Mouse (Mus musculus) liver, embryonic 15.5 days (tissue): ENCODE measurements around the gene Nmnat3. TPM values are rescaled to one million over a fixed set of nuclear protein-coding genes. Genes with fewer than 3 reads are reported as not detected.
"Not testable (repeated sequence)": the region's sequence is repeated elsewhere in the genome, so short reads cannot be mapped to it uniquely, and the experiment has no call there.

Experiments
- ATAC-seq: fragments of 200-750 bp; cut with Nextera tagmentation; 2 replicates; pipeline ENCODE4 v1.8.0; 2017; ENCODE audit warnings: moderate number of reproducible peaks, mild to moderate bottlenecking, moderate library complexity; ENCODE audit not compliant: insufficient read depth
- H3K27ac ChIP-seq: fragments of 300-500 bp; sonication (generic); replicated peaks from 2 replicates; pipeline ENCODE4 v1.5.1; 2015; ENCODE audit warnings: mild to moderate bottlenecking, inconsistent platforms
- H3K27me3 ChIP-seq: fragments of 300-500 bp; sonication (generic); 2 replicates; pipeline ENCODE4 v1.6.1; 2015; ENCODE audit warnings: mild to moderate bottlenecking, inconsistent platforms
- H3K36me3 ChIP-seq: fragments of 300-500 bp; sonication (generic); replicated peaks from 2 replicates; pipeline ENCODE4 v1.6.1; 2015; ENCODE audit warnings: moderate library complexity, mild to moderate bottlenecking, inconsistent platforms
- H3K4me1 ChIP-seq: fragments of 300-500 bp; sonication (generic); replicated peaks from 2 replicates; pipeline ENCODE4 v1.6.1; 2015; ENCODE audit warnings: inconsistent platforms
- H3K4me2 ChIP-seq: fragments of 300-500 bp; sonication (generic); 2 replicates; pipeline ENCODE4 v1.6.1; 2015; ENCODE audit warnings: moderate library complexity, mild to moderate bottlenecking, inconsistent platforms
- H3K4me3 ChIP-seq: fragments of 300-500 bp; sonication (generic); replicated peaks from 2 replicates; pipeline ENCODE4 v1.5.1; 2015; ENCODE audit warnings: mild to moderate bottlenecking, inconsistent platforms
- H3K9ac ChIP-seq: fragments of 300-500 bp; sonication (generic); 2 replicates; pipeline ENCODE4 v1.6.1; 2015; ENCODE audit warnings: moderate library complexity, mild to moderate bottlenecking, inconsistent platforms
- H3K9me3 ChIP-seq: fragments of 300-500 bp; sonication (generic); replicated peaks from 2 replicates; pipeline ENCODE4 v1.6.1; 2016; ENCODE audit warnings: inconsistent platforms
- WGBS: fragments of 180-500 bp; shearing (Covaris S2); methylation state at CpG from one replicate; pipeline ENCODE4 v1.1.7; 2015; ENCODE audit warnings: mixed read lengths; ENCODE audit not compliant: insufficient replicate concordance; 5-methylcytosine and 5-hydroxymethylcytosine counted together
- polyA plus RNA-seq: library from polyadenylated mRNA; unstranded; fragments of >200 nt; fragmentation: Nextera tagmentation; extraction: Ambion mirVana; gene quantifications from 2 replicates; pipeline ENCODE4 v1.2.1, GENCODE M21; 2015

Gene Nmnat3
- 28.0 and 28.6 TPM in 2 replicates for polyA plus RNA-seq

DNA sequence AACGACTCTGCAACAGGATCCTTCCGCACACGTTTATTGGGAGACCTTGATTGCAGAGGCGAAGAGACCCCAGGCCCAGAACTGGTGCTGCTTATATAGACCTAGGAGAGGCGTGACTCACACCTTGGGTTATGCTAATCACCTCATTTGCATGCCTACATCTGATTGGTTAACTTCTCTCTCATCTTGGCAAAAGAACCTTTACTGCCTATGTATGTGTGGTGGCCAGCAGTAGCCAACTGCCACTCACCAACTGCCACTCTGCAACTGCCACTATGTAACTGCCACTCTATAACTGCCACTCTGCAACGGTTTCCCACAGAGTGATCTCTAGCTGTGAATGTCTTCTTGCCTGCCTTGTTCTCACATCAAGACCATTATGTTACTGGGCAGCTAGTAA lies at the start of gene Nmnat3:
TSS of gene Nmnat3 (plus strand) at position 301 of the 400 bp plus-strand sequence.
- not testable (repeated sequence) for H3K9me3 ChIP-seq, ATAC-seq, H3K4me1 ChIP-seq, H3K4me3 ChIP-seq, H3K36me3 ChIP-seq, H3K9ac ChIP-seq, H3K27ac ChIP-seq, H3K4me2 ChIP-seq
- peaks cover 46% of the 10 kb centered on the region for H3K27me3 ChIP-seq
- WGBS: 65% methylated on average over 6 of the region's 6 CpGs

DNA sequence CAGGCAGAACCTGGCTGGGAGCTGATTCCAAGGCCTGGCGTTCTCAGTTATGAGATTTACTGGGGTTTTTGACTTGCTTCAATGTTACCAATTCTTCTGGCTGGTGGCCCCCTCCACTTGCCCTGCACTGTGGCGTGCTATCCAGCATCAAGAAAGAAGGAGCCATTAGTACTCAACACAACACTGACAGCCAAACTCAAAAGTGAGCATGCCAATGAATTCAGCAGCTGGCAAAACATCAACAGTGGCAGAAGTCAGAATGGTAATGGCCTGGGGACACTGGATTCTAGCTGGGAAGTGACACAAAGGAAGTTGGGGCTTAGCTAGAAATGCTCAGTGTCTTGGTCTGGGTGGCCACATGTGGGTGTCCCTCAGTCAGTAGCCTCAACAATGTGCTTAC lies 43.8 kb upstream of the Nmnat3 start:
- no peak for ATAC-seq
- no peak overlapping the region for H3K27ac ChIP-seq
- H3K9ac ChIP-seq: no peak overlapping the region
- H3K27me3 ChIP-seq: no peaks in the 10 kb centered on the region
- H3K4me1 ChIP-seq: no peaks in the 10 kb centered on the region
- WGBS: 45% methylated on average over 2 of the region's 2 CpGs
- no peaks in the 10 kb centered on the region for H3K9me3 ChIP-seq
- no peaks in the 10 kb centered on the region for H3K36me3 ChIP-seq
- H3K4me2 ChIP-seq: no peak overlapping the region
- H3K4me3 ChIP-seq: no peak overlapping the region

DNA sequence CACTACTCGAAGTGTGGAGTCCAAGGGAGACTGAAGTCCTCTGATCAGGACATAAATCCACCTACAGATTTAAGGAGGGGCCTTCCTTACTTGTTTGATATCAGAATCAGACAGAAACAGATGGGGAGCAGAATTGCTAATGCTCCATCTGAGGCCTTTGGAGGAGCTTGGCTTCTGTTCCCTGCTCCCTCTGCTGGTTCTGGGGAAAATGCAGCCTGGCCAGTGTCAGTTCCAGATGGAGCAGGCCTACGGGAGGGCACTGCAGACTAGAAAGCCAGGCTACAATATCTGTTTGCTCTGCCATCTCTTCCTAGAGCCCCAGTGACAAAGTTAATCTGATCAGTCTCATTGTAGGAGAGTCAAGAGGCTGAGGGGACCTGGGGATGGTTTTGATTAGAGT lies 43.0 kb upstream of the Nmnat3 start:
- H3K9ac ChIP-seq: no peak overlapping the region
- H3K36me3 ChIP-seq: no peaks in the 10 kb centered on the region
- no peak overlapping the region for H3K4me2 ChIP-seq
- ATAC-seq: no peak
- H3K4me3 ChIP-seq: no peak overlapping the region
- H3K27ac ChIP-seq: no peak overlapping the region
- no peaks in the 10 kb centered on the region for H3K9me3 ChIP-seq
- H3K4me1 ChIP-seq: no peaks in the 10 kb centered on the region
- no peaks in the 10 kb centered on the region for H3K27me3 ChIP-seq
- 36% methylated on average over 2 of the region's 2 CpGs for WGBS

DNA sequence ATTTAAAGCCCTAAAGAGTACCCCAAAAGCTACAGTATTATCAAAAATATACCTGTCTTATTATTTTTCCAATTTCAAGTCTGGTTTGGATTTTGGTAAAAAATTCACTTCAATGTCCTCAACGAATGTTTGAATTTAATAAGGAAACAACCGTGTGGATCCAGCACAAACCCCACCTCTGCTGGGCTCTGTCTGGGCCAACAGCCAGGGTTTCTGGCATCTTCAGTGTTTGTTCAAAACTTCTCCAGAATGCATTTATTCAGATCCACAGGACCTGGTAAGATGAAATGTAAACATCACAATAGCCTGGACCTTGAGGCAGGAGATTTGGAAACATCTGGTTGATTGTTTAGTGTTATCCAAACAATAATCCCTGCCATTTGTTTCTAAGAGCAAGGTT lies 42.0 kb upstream of the Nmnat3 start:
- no peaks in the 10 kb centered on the region for H3K4me1 ChIP-seq
- no peaks in the 10 kb centered on the region for H3K9me3 ChIP-seq
- no peaks in the 10 kb centered on the region for H3K36me3 ChIP-seq
- 51% methylated on average over 2 of the region's 2 CpGs for WGBS
- H3K27ac ChIP-seq: no peak overlapping the region
- H3K4me3 ChIP-seq: no peak overlapping the region
- no peak for ATAC-seq
- H3K9ac ChIP-seq: no peak overlapping the region
- no peak overlapping the region for H3K4me2 ChIP-seq
- no peaks in the 10 kb centered on the region for H3K27me3 ChIP-seq

DNA sequence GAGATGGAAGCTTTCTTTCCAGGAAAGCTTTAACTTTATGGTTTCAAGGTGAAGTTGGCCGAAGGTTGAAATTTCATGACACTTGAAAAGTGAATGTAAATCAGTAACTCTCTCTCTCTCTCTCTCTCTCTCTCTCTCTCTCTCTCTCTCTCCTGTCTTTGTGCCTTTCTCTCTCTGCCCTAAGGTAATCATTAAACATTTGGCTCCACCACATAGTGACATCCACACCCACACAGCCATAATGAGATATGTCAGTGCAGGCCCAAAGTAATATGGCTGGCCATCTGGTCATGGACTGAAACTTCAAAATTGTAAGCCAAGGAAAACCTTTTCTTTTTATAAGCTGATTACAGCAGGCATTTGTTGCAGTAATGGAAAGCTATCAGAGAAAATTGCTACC lies 40.9 kb upstream of the Nmnat3 start:
- Histone ChIP-seq H3K4me1 (no peaks in the 10 kb centered on the region), H3K4me2 (no peak overlapping the region), H3K4me3 (no peak overlapping the region), H3K9ac (no peak overlapping the region), H3K27ac (no peak overlapping the region), H3K36me3 (no peaks in the 10 kb centered on the region), H3K9me3 (no peaks in the 10 kb centered on the region), H3K27me3 (no peaks in the 10 kb centered on the region)
- ATAC-seq: no peak
- WGBS: 57% methylated on average over 1 of the region's 1 CpGs

DNA sequence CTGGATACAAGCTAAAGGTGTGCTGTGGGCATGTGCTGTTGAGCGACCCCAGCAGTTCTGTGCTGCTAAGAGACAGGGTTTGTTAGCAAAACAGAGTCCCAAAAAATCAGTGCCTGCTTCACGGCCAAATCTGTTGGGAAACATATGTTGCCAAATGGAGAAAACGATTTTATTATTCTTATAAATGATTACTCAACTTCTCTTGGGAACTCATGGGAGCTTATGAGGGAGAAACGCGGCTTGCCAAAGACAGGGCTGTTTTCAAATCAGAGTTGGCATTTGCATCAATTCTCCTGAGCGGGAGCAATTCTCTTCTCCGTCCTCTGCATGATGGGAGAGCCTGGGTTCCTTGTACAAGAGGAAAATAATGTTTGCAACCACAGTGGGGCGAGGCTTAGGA lies 27.0 kb upstream of the Nmnat3 start:
- ATAC-seq: no peak

DNA sequence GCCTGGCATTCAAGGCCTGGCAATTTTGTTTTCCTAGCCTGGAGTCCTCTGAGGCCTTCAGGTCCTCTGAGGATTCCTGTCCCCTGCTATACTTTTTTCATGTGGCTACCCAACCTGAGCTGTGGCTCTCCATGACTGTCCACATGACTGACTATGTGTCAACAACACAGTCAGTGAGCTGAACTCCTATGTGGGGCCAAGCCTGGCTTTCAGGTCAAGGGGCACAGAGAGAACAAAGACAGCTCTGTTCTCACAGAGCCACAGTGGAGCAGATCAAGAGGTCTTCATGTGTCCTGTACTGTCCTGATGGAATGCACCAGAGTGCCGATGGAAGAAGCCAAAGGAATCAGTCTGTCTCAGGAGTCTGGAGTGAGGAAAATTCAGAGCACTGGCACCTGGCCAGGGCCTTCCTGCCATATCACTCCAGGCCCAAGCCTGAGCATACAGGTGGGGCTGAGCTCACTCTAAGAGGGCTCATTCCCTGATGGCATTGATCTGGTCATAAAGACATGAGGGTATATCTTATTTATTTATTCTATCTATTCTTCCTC lies 25.7 kb upstream of the Nmnat3 start:
- no peaks in the 10 kb centered on the region for H3K36me3 ChIP-seq
- H3K4me3 ChIP-seq: no peak overlapping the region
- 67% methylated on average over 1 of the region's 1 CpGs for WGBS
- H3K9ac ChIP-seq: no peak overlapping the region
- H3K9me3 ChIP-seq: no peaks in the 10 kb centered on the region
- no peak for ATAC-seq
- H3K27me3 ChIP-seq: no peaks in the 10 kb centered on the region
- H3K4me1 ChIP-seq: no peaks in the 10 kb centered on the region
- H3K27ac ChIP-seq: no peak overlapping the region
- H3K4me2 ChIP-seq: no peak overlapping the region

More for the DNA sequence above, 27.0 kb upstream of the Nmnat3 start:
- no peak overlapping the region for H3K9ac ChIP-seq
- H3K4me2 ChIP-seq: no peak overlapping the region
- no peaks in the 10 kb centered on the region for H3K36me3 ChIP-seq
- no peaks in the 10 kb centered on the region for H3K9me3 ChIP-seq
- no peaks in the 10 kb centered on the region for H3K27me3 ChIP-seq
- H3K4me1 ChIP-seq: no peaks in the 10 kb centered on the region
- no peak overlapping the region for H3K4me3 ChIP-seq
- WGBS: 64% methylated on average over 8 of the region's 8 CpGs
- H3K27ac ChIP-seq: no peak overlapping the region

DNA sequence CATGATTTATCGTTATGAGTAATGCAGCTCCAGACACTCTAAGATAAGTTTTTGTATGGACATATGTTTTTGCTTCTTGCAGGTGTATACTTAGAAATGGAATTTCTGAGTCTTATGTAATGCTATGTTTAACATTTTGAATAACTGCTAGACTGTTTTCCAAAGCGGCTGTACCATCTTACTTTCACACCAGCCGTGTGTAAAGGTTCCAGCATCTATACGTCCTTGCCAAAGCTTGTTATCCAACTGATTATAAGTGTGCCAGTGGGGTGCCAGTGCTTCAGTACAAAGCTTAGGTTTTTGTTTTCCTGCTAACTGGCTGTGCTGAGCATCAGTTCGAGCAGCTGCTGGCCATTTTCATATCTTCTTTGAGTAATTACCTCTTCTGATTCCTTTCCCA lies 22.3 kb upstream of the Nmnat3 start:
- H3K27me3 ChIP-seq: no peaks in the 10 kb centered on the region
- no peak overlapping the region for H3K4me3 ChIP-seq
- WGBS: 65% methylated on average over 5 of the region's 5 CpGs
- ATAC-seq: no peak
- no peaks in the 10 kb centered on the region for H3K9me3 ChIP-seq
- no peak overlapping the region for H3K27ac ChIP-seq
- no peak overlapping the region for H3K4me2 ChIP-seq
- no peaks in the 10 kb centered on the region for H3K36me3 ChIP-seq
- H3K9ac ChIP-seq: no peak overlapping the region
- no peaks in the 10 kb centered on the region for H3K4me1 ChIP-seq

DNA sequence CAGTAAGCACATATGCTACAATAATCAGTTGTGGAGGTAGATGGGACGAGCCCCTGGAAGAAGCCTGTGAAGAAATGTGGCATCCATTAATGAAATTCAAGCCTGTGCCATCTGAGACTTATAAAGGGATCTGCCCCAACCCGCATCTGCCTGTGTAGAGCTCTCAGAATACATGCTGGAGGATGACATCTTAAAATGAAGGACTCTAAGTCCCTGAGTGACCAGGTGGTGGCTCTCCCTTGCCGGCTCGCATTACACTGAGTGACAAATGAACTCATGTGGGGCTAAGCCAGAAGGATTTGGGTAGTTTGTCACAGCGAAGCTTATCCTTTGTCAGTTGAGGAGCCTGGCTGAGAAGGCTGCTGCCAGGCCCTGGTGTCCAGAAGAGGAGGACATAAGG lies 14.5 kb upstream of the Nmnat3 start:
- peaks cover 20% of the 10 kb centered on the region for H3K27me3 ChIP-seq
- no peak for ATAC-seq
- no peaks in the 10 kb centered on the region for H3K4me1 ChIP-seq
- no peak overlapping the region for H3K4me2 ChIP-seq
- no peak overlapping the region for H3K9ac ChIP-seq
- H3K9me3 ChIP-seq: no peaks in the 10 kb centered on the region
- no peak overlapping the region for H3K4me3 ChIP-seq
- H3K36me3 ChIP-seq: no peaks in the 10 kb centered on the region
- no peak overlapping the region for H3K27ac ChIP-seq
- whole genome bisulfite sequencing: 51% methylated on average over 5 of the region's 5 CpGs

DNA sequence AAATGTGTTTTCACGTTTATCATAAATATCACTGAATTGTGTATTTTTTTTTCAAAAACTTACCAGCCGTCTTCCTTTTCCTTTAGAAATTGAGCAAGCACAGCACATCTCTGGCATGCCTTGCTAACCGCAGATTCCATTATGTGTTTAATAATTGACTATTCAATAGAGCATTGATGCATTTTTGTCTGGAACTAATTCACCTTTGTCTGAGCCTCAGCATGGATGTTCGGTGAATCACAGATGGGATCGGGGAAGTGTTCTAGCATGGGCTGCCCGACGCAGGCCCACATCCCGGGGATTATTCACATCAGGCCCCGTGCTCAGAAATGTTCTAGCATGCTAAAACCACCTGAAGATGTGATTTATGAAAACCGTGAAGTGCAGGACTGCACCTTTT lies 12.2 kb upstream of the Nmnat3 start:
- no peak for ATAC-seq
- Histone ChIP-seq H3K27ac (no peak overlapping the region), H3K4me1 (no peaks in the 10 kb centered on the region), H3K36me3 (no peaks in the 10 kb centered on the region), H3K4me3 (no peak overlapping the region), H3K27me3 (peaks cover 25% of the 10 kb centered on the region), H3K4me2 (no peak overlapping the region), H3K9ac (no peak overlapping the region), H3K9me3 (no peaks in the 10 kb centered on the region)
- 73% methylated on average over 10 of the region's 10 CpGs for WGBS

DNA sequence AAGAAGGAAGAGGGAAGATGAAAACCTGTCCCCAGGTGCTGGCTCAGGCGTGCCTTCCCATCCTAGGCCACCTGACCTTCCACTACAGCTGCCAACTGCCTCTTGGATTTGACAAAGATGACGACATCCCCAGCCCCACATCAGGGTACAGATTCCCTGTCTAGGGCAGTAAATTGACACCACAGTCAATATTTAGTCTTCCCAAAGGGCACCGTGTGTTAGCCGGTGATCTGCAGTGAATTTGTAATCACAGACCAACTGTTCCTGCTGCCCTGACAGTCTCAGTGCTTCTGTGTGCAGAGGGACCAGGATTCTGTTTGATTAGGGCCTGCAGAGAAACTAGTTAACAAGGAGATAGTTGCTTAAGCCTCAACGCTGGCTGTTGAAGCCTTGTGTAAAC lies 7.1 kb upstream of the Nmnat3 start:
- H3K9me3 ChIP-seq: no peaks in the 10 kb centered on the region
- H3K4me3 ChIP-seq: no peak overlapping the region
- H3K27me3 ChIP-seq: peaks cover 30% of the 10 kb centered on the region
- peak; percentile 85 for ATAC-seq
- H3K4me2 ChIP-seq: no peak overlapping the region
- no peaks in the 10 kb centered on the region for H3K4me1 ChIP-seq
- no peak overlapping the region for H3K27ac ChIP-seq
- no peak overlapping the region for H3K9ac ChIP-seq
- H3K36me3 ChIP-seq: no peaks in the 10 kb centered on the region
- 50% methylated on average over 5 of the region's 5 CpGs for WGBS

DNA sequence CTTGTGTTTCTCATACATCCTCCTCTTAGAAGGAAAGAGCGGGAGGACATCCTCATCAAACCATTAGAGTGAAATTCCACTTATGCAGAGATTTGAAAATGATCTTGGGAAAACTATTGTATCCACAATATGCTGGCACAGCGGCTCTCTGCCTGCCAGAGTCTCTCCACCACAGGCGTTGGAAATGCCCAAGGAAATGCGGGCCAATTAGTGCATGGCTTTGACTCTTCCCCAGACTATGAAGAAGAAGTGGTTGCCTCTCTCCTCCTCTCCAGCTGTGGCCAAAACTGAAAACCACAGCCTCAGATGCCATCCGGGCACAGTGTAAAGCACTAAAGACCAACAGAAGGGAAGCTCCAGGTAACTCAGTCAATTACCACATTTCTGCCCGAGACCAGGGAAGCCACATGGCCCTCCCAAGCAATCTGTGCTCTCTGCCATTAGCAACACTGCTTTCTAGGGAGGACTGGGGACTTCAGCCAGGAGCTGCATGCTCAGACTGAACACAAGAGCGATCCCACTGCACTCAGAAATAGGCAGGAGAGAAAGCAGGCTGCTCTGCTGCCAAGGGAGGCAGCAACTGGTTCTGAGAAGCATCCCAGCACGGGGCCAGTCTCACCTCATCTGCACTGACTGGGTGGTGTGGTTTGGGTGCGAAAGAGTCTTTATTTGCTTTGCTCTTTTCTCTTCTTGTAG lies 1.5 kb upstream of the Nmnat3 start:
- Histone ChIP-seq H3K4me3 (no peak overlapping the region), H3K27me3 (peaks cover 51% of the 10 kb centered on the region), H3K9me3 (no peaks in the 10 kb centered on the region), H3K4me2 (no peak overlapping the region), H3K27ac (no peak overlapping the region), H3K36me3 (no peaks in the 10 kb centered on the region), H3K9ac (no peak overlapping the region), H3K4me1 (no peaks in the 10 kb centered on the region)
- WGBS: 56% methylated on average over 9 of the region's 9 CpGs
- no peak for ATAC-seq
